Mouse (Mus musculus) kidney, postnatal 25 days (tissue): Measurements from ENCODE around the gene Ccna2.

Experiments
- DNase-seq, 2 experiments: peaks; one replicate each; pipeline ENCODE4 v3.0.0; 2021; ENCODE audit warnings: mixed read lengths in 2 of 2

Gene Ccna2

GRCm38 (mm10) chr3:36532738-36533137 lies 39.2 kb downstream of the Ccna2 start:
- DNase-seq: no peak

- DNase-seq: no peak
Measured at GRCm38 (mm10) chr3:36531979-36532542, 39.9 kb downstream of the Ccna2 start.

GRCm38 (mm10) chr3:36531242-36531641 lies 40.7 kb downstream of the Ccna2 start:
- no peak for DNase-seq

GRCm38 (mm10) chr3:36530781-36531180 lies 41.2 kb downstream of the Ccna2 start:
- no peak for DNase-seq

- DNase-seq: no peak
Measured at GRCm38 (mm10) chr3:36530345-36530744, 41.6 kb downstream of the Ccna2 start.

- no peak for DNase-seq
Measured at GRCm38 (mm10) chr3:36524466-36524865, 47.5 kb downstream of the Ccna2 start.

GRCm38 (mm10) chr3:36522137-36522536 lies 49.8 kb downstream of the Ccna2 start:
- no peak for DNase-seq

GRCm38 (mm10) chr3:36521073-36522060 lies 50.6 kb downstream of the Ccna2 start, which contains the start of gene Gm11549:
Gene Gm11549, minus strand, starts transcription at chr3:36521813.
- no peak for DNase-seq

- DNase-seq: no peak
Measured at GRCm38 (mm10) chr3:36516196-36516595, 55.8 kb downstream of the Ccna2 start.
